Mouse (Mus musculus): ENCODE data around the gene Vti1a. TPM values are rescaled to one million over a fixed set of nuclear protein-coding genes. Genes with fewer than 3 reads are reported as not detected.

Gene Vti1a
- total and polyA plus RNA-seq, 3 experiments, result 7.7 to 33.2 (median 33.0) TPM

- no peaks in the 10 kb centered on the region for H3K9me3 ChIP-seq (replicated peaks)
- peak overlapping the region; percentile 57; the same call in 1 of the 2 replicates for H3K4me3 ChIP-seq (ENCODE audit: low read depth, low read length)
- DNase-seq (ENCODE audit: low spot score) (peak; percentile 46), ATAC-seq (ENCODE audit: extremely low read depth, insufficient number of reproducible peaks, low FRiP score, poor library complexity, severe bottlenecking) (peak; percentile 76)
- H3K4me1 ChIP-seq (ENCODE audit: insufficient read depth, low read depth, low read length), result peaks cover 24% of the 10 kb centered on the region
- H3K27me3 ChIP-seq (ENCODE audit: insufficient read depth, low read length), result no peaks in the 10 kb centered on the region
- peaks cover 62% of the 10 kb centered on the region for H3K36me3 ChIP-seq (replicated peaks)
- no peak for TF ChIP-seq GATA1 (IDR thresholded peaks at IDR 0.05; ENCODE audit: borderline replicate concordance, low read length)
- TF ChIP-seq TAL1 (conservative IDR thresholded peaks at IDR 0.05; ENCODE audit: low read depth, low read length), result no peak
- TF ChIP-seq POLR2AphosphoS5 (IDR thresholded peaks at IDR 0.05; ENCODE audit: insufficient replicate concordance, low read depth, low read length), result no peak
- TF ChIP-seq GATA2 (IDR thresholded peaks at IDR 0.05; ENCODE audit: borderline replicate concordance, low read depth, low read length), result no peak
- no peak for TF ChIP-seq CTCF (IDR thresholded peaks at IDR 0.05; ENCODE audit: low read depth, low read length)
Observed at GRCm38 (mm10) chr19:55507748-55508147, 191.7 kb downstream of the Vti1a start.

DNA sequence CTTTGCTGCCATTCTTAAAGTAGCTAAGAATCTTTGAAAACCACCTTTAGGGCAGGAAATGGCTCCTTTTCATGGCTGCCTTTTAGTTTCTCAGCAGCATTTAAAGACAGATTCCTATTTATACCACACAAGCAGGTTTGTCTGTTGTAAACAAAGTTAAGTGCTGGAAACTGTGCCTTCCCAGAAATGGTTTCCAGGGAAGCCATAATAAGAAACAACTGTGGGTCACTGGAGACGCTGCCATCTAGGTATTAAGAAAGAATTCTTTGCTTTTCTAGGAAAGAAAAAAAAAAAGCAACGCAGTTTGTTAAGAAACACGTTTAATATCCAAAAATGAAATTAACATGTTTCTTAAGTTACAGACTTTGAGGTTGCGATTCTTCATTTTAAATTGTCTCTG is 192.1 kb downstream of the Vti1a start:
- H3K4me3 ChIP-seq (ENCODE audit: low read depth, low read length), result no peak overlapping the region
- no peak for ATAC-seq (ENCODE audit: extremely low read depth, insufficient number of reproducible peaks, low FRiP score, poor library complexity, severe bottlenecking)
- no peak for DNase-seq (ENCODE audit: low spot score)
- TF ChIP-seq GATA2 (IDR thresholded peaks at IDR 0.05; ENCODE audit: borderline replicate concordance, low read depth, low read length) (no peak), CTCF (IDR thresholded peaks at IDR 0.05; ENCODE audit: low read depth, low read length) (no peak), TAL1 (conservative IDR thresholded peaks at IDR 0.05; ENCODE audit: low read depth, low read length) (no peak), POLR2AphosphoS5 (IDR thresholded peaks at IDR 0.05; ENCODE audit: insufficient replicate concordance, low read depth, low read length) (no peak), GATA1 (IDR thresholded peaks at IDR 0.05; ENCODE audit: borderline replicate concordance, low read length) (no peak)
- H3K27me3 ChIP-seq (ENCODE audit: insufficient read depth, low read length), result no peaks in the 10 kb centered on the region
- H3K36me3 ChIP-seq (replicated peaks), result peaks cover 60% of the 10 kb centered on the region
- peaks cover 24% of the 10 kb centered on the region for H3K4me1 ChIP-seq (ENCODE audit: insufficient read depth, low read depth, low read length)
- no peaks in the 10 kb centered on the region for H3K9me3 ChIP-seq (replicated peaks)

DNA sequence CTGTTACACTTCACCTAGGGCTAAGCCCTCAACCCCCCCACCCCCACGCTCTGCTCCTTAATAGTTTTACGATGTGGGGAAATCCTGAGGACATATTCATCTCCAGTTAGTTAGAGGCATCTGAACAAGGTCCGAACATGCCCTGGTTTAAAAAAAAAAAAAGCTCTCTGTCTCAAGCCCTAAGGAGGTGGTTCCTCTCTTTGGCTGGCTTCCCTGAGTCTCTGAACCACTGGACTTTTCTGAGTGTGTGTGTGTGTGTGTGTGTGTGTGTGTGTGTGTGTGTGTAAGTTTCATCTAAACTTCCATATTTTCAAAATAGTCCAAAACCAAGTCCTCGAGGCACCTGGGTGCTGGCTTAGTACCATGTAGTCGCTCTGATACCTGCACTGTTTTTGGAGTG is 192.9 kb downstream of the Vti1a start:
- no peak overlapping the region for H3K4me3 ChIP-seq (ENCODE audit: low read depth, low read length)
- TF ChIP-seq TAL1 (conservative IDR thresholded peaks at IDR 0.05; ENCODE audit: low read depth, low read length), result no peak
- TF ChIP-seq GATA2 (IDR thresholded peaks at IDR 0.05; ENCODE audit: borderline replicate concordance, low read depth, low read length), result no peak
- no peak for TF ChIP-seq POLR2AphosphoS5 (IDR thresholded peaks at IDR 0.05; ENCODE audit: insufficient replicate concordance, low read depth, low read length)
- no peak for TF ChIP-seq CTCF (IDR thresholded peaks at IDR 0.05; ENCODE audit: low read depth, low read length)
- no peak for TF ChIP-seq GATA1 (IDR thresholded peaks at IDR 0.05; ENCODE audit: borderline replicate concordance, low read length)
- ATAC-seq (ENCODE audit: extremely low read depth, insufficient number of reproducible peaks, low FRiP score, poor library complexity, severe bottlenecking) (no peak), DNase-seq (ENCODE audit: low spot score) (no peak)
- peaks cover 24% of the 10 kb centered on the region for H3K4me1 ChIP-seq (ENCODE audit: insufficient read depth, low read depth, low read length)
- H3K36me3 ChIP-seq (replicated peaks), result peaks cover 56% of the 10 kb centered on the region
- no peaks in the 10 kb centered on the region for H3K9me3 ChIP-seq (replicated peaks)
- no peaks in the 10 kb centered on the region for H3K27me3 ChIP-seq (ENCODE audit: insufficient read depth, low read length)

DNA sequence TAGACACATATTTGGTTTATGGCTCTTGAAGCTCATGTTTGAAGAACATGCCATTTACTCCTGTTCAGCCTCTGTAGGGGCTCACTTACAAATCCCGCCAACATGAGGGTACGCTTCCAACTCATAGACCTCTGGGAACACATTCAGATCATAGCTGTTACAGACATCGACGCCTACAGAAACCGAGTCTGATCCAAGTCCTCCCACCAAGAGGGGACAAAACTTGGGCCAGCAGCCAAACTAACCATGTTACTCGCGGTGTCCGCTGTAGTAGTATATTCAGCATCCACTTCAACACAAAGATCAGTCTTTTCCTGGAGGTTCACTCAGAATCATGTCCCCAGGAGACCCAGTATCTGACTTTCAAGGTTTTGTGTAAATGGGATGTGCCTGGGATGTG is 193.5 kb downstream of the Vti1a start:
- H3K4me1 ChIP-seq (ENCODE audit: insufficient read depth, low read depth, low read length), result peaks cover 24% of the 10 kb centered on the region
- H3K36me3 ChIP-seq (replicated peaks), result peaks cover 54% of the 10 kb centered on the region
- no peak for DNase-seq (ENCODE audit: low spot score)
- no peak for TF ChIP-seq GATA1 (IDR thresholded peaks at IDR 0.05; ENCODE audit: borderline replicate concordance, low read length)
- no peak for TF ChIP-seq TAL1 (conservative IDR thresholded peaks at IDR 0.05; ENCODE audit: low read depth, low read length)
- no peak for TF ChIP-seq CTCF (IDR thresholded peaks at IDR 0.05; ENCODE audit: low read depth, low read length)
- TF ChIP-seq GATA2 (IDR thresholded peaks at IDR 0.05; ENCODE audit: borderline replicate concordance, low read depth, low read length), result no peak
- TF ChIP-seq POLR2AphosphoS5 (IDR thresholded peaks at IDR 0.05; ENCODE audit: insufficient replicate concordance, low read depth, low read length), result no peak
- H3K27me3 ChIP-seq (ENCODE audit: insufficient read depth, low read length), result no peaks in the 10 kb centered on the region
- no peak for ATAC-seq (ENCODE audit: extremely low read depth, insufficient number of reproducible peaks, low FRiP score, poor library complexity, severe bottlenecking)
- H3K4me3 ChIP-seq (ENCODE audit: low read depth, low read length), result no peak overlapping the region
- no peaks in the 10 kb centered on the region for H3K9me3 ChIP-seq (replicated peaks)

- Histone ChIP-seq H3K9me3 (replicated peaks) (no peaks in the 10 kb centered on the region), H3K27me3 (ENCODE audit: insufficient read depth, low read length) (no peaks in the 10 kb centered on the region), H3K36me3 (replicated peaks) (peaks cover 40% of the 10 kb centered on the region), H3K4me1 (ENCODE audit: insufficient read depth, low read depth, low read length) (peaks cover 3% of the 10 kb centered on the region; the same call in 1 of the 2 replicates), H3K4me3 (ENCODE audit: low read depth, low read length) (no peak overlapping the region)
- TF ChIP-seq GATA1 (IDR thresholded peaks at IDR 0.05; ENCODE audit: borderline replicate concordance, low read length) (no peak), POLR2AphosphoS5 (IDR thresholded peaks at IDR 0.05; ENCODE audit: insufficient replicate concordance, low read depth, low read length) (no peak), TAL1 (conservative IDR thresholded peaks at IDR 0.05; ENCODE audit: low read depth, low read length) (no peak)
- ATAC-seq (ENCODE audit: extremely low read depth, insufficient number of reproducible peaks, low FRiP score, poor library complexity, severe bottlenecking) (no peak), DNase-seq (ENCODE audit: low spot score) (no peak)
Observed at GRCm38 (mm10) chr19:55513941-55514340, 197.8 kb downstream of the Vti1a start.

DNA sequence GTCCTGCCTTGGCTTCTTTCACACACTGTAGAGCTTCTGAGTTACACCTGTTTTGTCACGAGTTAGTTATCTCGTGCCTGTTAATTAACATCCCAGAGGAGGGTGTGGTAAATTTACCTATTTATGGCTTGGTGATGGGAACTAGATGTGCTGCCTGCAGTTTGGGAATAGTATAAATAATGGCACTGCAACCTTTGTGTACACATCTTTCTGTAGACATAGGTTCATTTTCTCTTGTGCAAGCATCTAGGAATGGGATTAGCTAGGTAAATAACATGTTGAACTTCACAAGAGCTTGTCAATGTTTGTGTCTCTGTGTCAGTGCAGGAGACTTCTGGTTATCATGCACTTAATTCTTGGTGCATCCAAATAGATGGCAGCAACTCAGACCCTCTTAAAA is 204.1 kb downstream of the Vti1a start:
- ATAC-seq (ENCODE audit: extremely low read depth, insufficient number of reproducible peaks, low FRiP score, poor library complexity, severe bottlenecking), result no peak
- no peak for TF ChIP-seq POLR2AphosphoS5 (IDR thresholded peaks at IDR 0.05; ENCODE audit: insufficient replicate concordance, low read depth, low read length)
- no peak for DNase-seq (ENCODE audit: low spot score)
- H3K27me3 ChIP-seq (ENCODE audit: insufficient read depth, low read length), result no peaks in the 10 kb centered on the region
- H3K36me3 ChIP-seq (replicated peaks), result peaks cover 48% of the 10 kb centered on the region
- H3K4me1 ChIP-seq (ENCODE audit: insufficient read depth, low read depth, low read length), result peaks cover 42% of the 10 kb centered on the region
- H3K9me3 ChIP-seq (replicated peaks), result no peaks in the 10 kb centered on the region
- H3K4me3 ChIP-seq (ENCODE audit: low read depth, low read length), result no peak overlapping the region

DNA sequence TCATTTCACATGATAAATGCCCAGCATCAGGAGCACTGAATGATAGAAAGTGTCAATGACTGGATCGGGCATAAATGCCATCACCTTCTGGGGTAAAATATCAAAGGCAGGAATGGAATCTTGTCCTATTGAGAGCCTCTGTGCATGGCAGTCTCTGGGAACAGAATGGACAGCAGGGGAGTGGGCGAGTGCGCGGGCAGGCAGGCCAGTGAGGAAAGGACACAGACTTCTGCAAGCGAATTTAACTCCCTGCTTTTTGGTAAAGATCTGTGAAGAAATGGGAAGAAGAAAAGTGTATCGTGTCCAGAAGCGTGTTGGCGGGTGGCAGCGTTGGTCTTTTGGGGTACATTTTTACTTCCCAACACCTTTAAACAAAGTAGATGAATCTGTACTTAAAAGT is 207.2 kb downstream of the Vti1a start:
- DNase-seq (ENCODE audit: low spot score), result no peak
- peaks cover 41% of the 10 kb centered on the region for H3K36me3 ChIP-seq (replicated peaks)

More for the DNA sequence above, 207.2 kb downstream of the Vti1a start:
- no peaks in the 10 kb centered on the region for H3K9me3 ChIP-seq (replicated peaks)
- no peak for ATAC-seq (ENCODE audit: extremely low read depth, insufficient number of reproducible peaks, low FRiP score, poor library complexity, severe bottlenecking)
- H3K4me3 ChIP-seq (ENCODE audit: low read depth, low read length), result no peak overlapping the region
- no peaks in the 10 kb centered on the region for H3K27me3 ChIP-seq (ENCODE audit: insufficient read depth, low read length)
- H3K4me1 ChIP-seq (ENCODE audit: insufficient read depth, low read depth, low read length), result peaks cover 39% of the 10 kb centered on the region
- no peak for TF ChIP-seq GATA1 (IDR thresholded peaks at IDR 0.05; ENCODE audit: borderline replicate concordance, low read length)
- no peak for TF ChIP-seq GATA2 (IDR thresholded peaks at IDR 0.05; ENCODE audit: borderline replicate concordance, low read depth, low read length)
- TF ChIP-seq CTCF (IDR thresholded peaks at IDR 0.05; ENCODE audit: low read depth, low read length), result no peak
- no peak for TF ChIP-seq POLR2AphosphoS5 (IDR thresholded peaks at IDR 0.05; ENCODE audit: insufficient replicate concordance, low read depth, low read length)
- TF ChIP-seq TAL1 (conservative IDR thresholded peaks at IDR 0.05; ENCODE audit: low read depth, low read length), result no peak
